9 mouse cellular contexts compared by ENCODE assay signal in the genomic region with DNA sequence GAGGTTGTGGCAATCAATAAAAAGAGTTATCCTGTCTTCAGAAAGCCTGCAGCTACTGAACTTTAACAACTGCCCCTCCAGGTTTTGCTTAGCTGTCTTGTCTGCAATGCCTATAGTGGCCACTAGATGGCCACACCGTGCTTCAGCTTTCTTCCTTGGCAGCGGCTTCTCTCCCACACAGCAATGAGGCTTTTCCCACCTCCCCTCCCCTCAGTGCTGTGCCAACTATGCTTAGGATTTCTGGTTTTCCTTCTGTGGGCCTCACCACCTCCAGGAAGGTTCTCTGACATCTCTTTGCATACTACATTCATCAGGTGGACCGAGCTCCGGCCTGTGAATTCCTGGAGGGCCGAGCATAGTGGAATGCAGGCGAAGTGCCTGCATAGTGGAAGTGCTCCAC. TPM values are rescaled to one million over a fixed set of nuclear protein-coding genes. Genes with fewer than 3 reads are reported as not detected.
DNase-seq lines count a peak whose midpoint lies in the region; ATAC-seq and TF ChIP-seq lines count a peak whose summit lies in the region.
"Had no signal": no experiment of that assay in that cellular context is flagged by ENCODE, and none has a peak within 500 bp of the region (broad histone marks: within the 10 kb centered on the region; RNA-seq: fewer than 3 reads in every experiment).

No protein-coding gene starts in this region.

- peak; percentile 68; the same call in 1 of the 2 replicates for TF ChIP-seq CTCF in thymus, adult 2 months (IDR thresholded peaks at IDR 0.05; ENCODE audit: borderline replicate concordance, control insufficient read depth, extremely low read depth, insufficient read depth, low read length, poor library complexity)

- no peak for TF ChIP-seq POLR2A in thymus, adult 2 months (IDR thresholded peaks at IDR 0.05; ENCODE audit: control insufficient read depth, extremely low read depth, insufficient read depth, low read length, poor library complexity)

- no peak overlapping the region for H3K27ac ChIP-seq in thymus, adult 2 months (ENCODE audit: control insufficient read depth, insufficient read depth, low read length)
- H3K27ac ChIP-seq in midbrain, embryonic 12.5 days (replicated peaks), result no peak overlapping the region

- H3K4me1 ChIP-seq in thymus, adult 2 months (replicated peaks; ENCODE audit: control insufficient read depth, insufficient read depth, low read length), result no peaks in the 10 kb centered on the region
- H3K4me1 ChIP-seq in midbrain, embryonic 12.5 days, result peaks cover 5% of the 10 kb centered on the region

- H3K27me3 ChIP-seq in thymus, adult 2 months (ENCODE audit: control insufficient read depth, insufficient read depth, low read length), result no peaks in the 10 kb centered on the region; the same call in 1 of the 2 replicates
- peaks cover 8% of the 10 kb centered on the region for H3K27me3 ChIP-seq in midbrain, embryonic 12.5 days
- no peaks in the 10 kb centered on the region; the same call in 1 of the 2 replicates for H3K27me3 ChIP-seq in splenic B cell, adult 2 months (ENCODE audit: control insufficient read depth, insufficient read depth, low read length, poor library complexity, severe bottlenecking)

- H3K4me2 ChIP-seq in midbrain, embryonic 12.5 days (replicated peaks), result no peak overlapping the region

- H3K9ac ChIP-seq in midbrain, embryonic 12.5 days (replicated peaks), result no peak overlapping the region

- H3K4me3 ChIP-seq in thymus, adult 2 months (ENCODE audit: control insufficient read depth, insufficient read depth, low read length), result no peak overlapping the region
- no peak overlapping the region for H3K4me3 ChIP-seq in midbrain, embryonic 12.5 days
- H3K4me3 ChIP-seq: erythroblast, embryonic 14.5 days had no signal

- no peaks in the 10 kb centered on the region for H3K36me3 ChIP-seq in thymus, adult 2 months (ENCODE audit: control insufficient read depth, insufficient read depth, low read length)
- no peaks in the 10 kb centered on the region for H3K36me3 ChIP-seq in midbrain, embryonic 12.5 days
- H3K36me3 ChIP-seq in splenic B cell, adult 2 months (ENCODE audit: control insufficient read depth, insufficient read depth, low read length, poor library complexity, severe bottlenecking), result no peaks in the 10 kb centered on the region

- DNase-seq in thymus, adult 2 months, result peak; percentile 34
- DNase-seq in thymus, adult 18-20 months, result no peak
- peak; percentile 47 for DNase-seq in cerebellum, adult 9-10 months
- peak; percentile 54 to 70 for DNase-seq in frontal cortex, postnatal 10 days (ENCODE audit: low spot score in 2 of 2)
- peak; percentile 10 to 76 for DNase-seq in left cerebral cortex, adult 9 months (ENCODE audit: low spot score in 2 of 2)
- DNase-seq in splenic B cell, adult 2 months (ENCODE audit: low read depth, low spot score), result peak; percentile 65

- ATAC-seq in inflammation-experienced regulatory T-cells, adult 6 months, result peak; percentile 62
- ATAC-seq in midbrain, embryonic 12.5 days (ENCODE audit: low FRiP score, low read depth), result peak; percentile 51

- 69% methylated on average over 6 of the region's 6 CpGs for WGBS in thymus, adult 2 months
- 39% methylated on average over 6 of the region's 6 CpGs for WGBS in midbrain, embryonic 12.5 days

- H3K9me3 ChIP-seq in midbrain, embryonic 12.5 days, result no peaks in the 10 kb centered on the region

RNA-seq across cellular contexts. Expression of a gene that starts 13.2 kb away (rescaled TPM):
- 14.7 and 15.2 TPM in 2 replicates for polyA plus RNA-seq in thymus, adult 2 months (2012; rRNA removed)
- polyA plus RNA-seq in inflammation-experienced regulatory T-cells, adult 6 months (2017; shearing (Covaris generic)), result 10 to 100 TPM in 2 of 3 experiments, 1 to 10 TPM in 1; 9.1 to 42.2 (median 33.9) TPM
- 11.8 and 12.9 TPM in 2 replicates for polyA plus RNA-seq in midbrain, embryonic 12.5 days (2016; fragmentation: Nextera tagmentation; extraction: Ambion mirVana)

RNA-seq across cellular contexts. Expression of a gene that starts 32.4 kb away (rescaled TPM):
- polyA plus RNA-seq in thymus, adult 2 months (2012; rRNA removed), result not detected in 2 replicates
- polyA plus RNA-seq in inflammation-experienced regulatory T-cells, adult 6 months (2017; shearing (Covaris generic)), result under 1 TPM in 2 of 3 experiments, not detected in 1; 0.09 to 0.16 TPM
- polyA plus RNA-seq in midbrain, embryonic 12.5 days (2016; fragmentation: Nextera tagmentation; extraction: Ambion mirVana), result 1.7 and 1.8 TPM in 2 replicates
- polyA plus RNA-seq: erythroblast, embryonic 14.5 days had no signal

RNA-seq across cellular contexts. Expression of a gene that starts 45.5 kb away (rescaled TPM):
- polyA plus RNA-seq in thymus, adult 2 months (2012; rRNA removed), result 0.89 and 0.94 TPM in 2 replicates
- not detected for polyA plus RNA-seq in inflammation-experienced regulatory T-cells, adult 6 months (2017; shearing (Covaris generic))
- 9.6 and 9.8 TPM in 2 replicates for polyA plus RNA-seq in midbrain, embryonic 12.5 days (2016; fragmentation: Nextera tagmentation; extraction: Ambion mirVana)

Comparison
In these comparisons a context has a peak if more than half of its experiments do, and no peak if none do; other contexts are left out.
1. DNase-seq: peak in thymus, adult 2 months (single experiment), cerebellum, adult 9-10 months (single experiment), frontal cortex, postnatal 10 days (2 of 2), left cerebral cortex, adult 9 months (2 of 2) and splenic B cell, adult 2 months (single experiment); none in thymus, adult 18-20 months (0 of 2).